ENCODE assay signal across 8 mouse cellular contexts in genomic region chr2:30063235-30063634, GRCm38 (mm10). TPM values are rescaled to one million over a fixed set of nuclear protein-coding genes. Genes with fewer than 3 reads are reported as not detected.
DNase-seq lines count a peak whose midpoint lies in the region; ATAC-seq and TF ChIP-seq lines count a peak whose summit lies in the region.

No protein-coding gene starts in this region.

- H3K27ac ChIP-seq in kidney, adult 2 months (ENCODE audit: insufficient read depth, low read depth, low read length), result peak overlapping the region; percentile 76
- H3K27ac ChIP-seq in heart, postnatal 0 days (ENCODE audit: low read depth), result peak overlapping the region; percentile 87
- peak overlapping the region; percentile 78 for H3K27ac ChIP-seq in midbrain, embryonic 13.5 days

- WGBS in kidney, adult 2 months, result 23% methylated on average over 8 of the region's 8 CpGs
- WGBS in heart, postnatal 0 days, result 8% methylated on average over 8 of the region's 8 CpGs
- 4% methylated on average over 8 of the region's 8 CpGs for WGBS in midbrain, embryonic 13.5 days

- peak overlapping the region; percentile 73 for H3K9ac ChIP-seq in heart, postnatal 0 days (replicated peaks; ENCODE audit: low read depth, low read length)
- peak overlapping the region; percentile 69 for H3K9ac ChIP-seq in midbrain, embryonic 13.5 days (replicated peaks)

- no peaks in the 10 kb centered on the region for H3K9me3 ChIP-seq in heart, postnatal 0 days (replicated peaks; ENCODE audit: control insufficient read depth, low read length)
- no peaks in the 10 kb centered on the region for H3K9me3 ChIP-seq in midbrain, embryonic 13.5 days

- H3K4me2 ChIP-seq in heart, postnatal 0 days (ENCODE audit: low read depth, low read length), result peak overlapping the region; percentile 98
- peak overlapping the region; percentile 72 for H3K4me2 ChIP-seq in midbrain, embryonic 13.5 days (replicated peaks)

- peaks cover 12% of the 10 kb centered on the region for H3K4me1 ChIP-seq in kidney, adult 2 months (ENCODE audit: control insufficient read depth, insufficient read depth, low read length)
- peaks cover 16% of the 10 kb centered on the region for H3K4me1 ChIP-seq in heart, postnatal 0 days (ENCODE audit: control insufficient read depth, insufficient read depth)
- peaks cover 43% of the 10 kb centered on the region for H3K4me1 ChIP-seq in midbrain, embryonic 13.5 days (replicated peaks)

- no peak for TF ChIP-seq POLR2A in kidney, adult 2 months (IDR thresholded peaks at IDR 0.05; ENCODE audit: low read depth, low read length)

- H3K27me3 ChIP-seq in kidney, adult 2 months (replicated peaks; ENCODE audit: control insufficient read depth, insufficient read depth, low read length), result no peaks in the 10 kb centered on the region
- H3K27me3 ChIP-seq in heart, postnatal 0 days (ENCODE audit: control insufficient read depth, insufficient read depth, low read length), result no peaks in the 10 kb centered on the region
- H3K27me3 ChIP-seq in midbrain, embryonic 13.5 days, result no peaks in the 10 kb centered on the region

- no peak for TF ChIP-seq EP300 in heart, postnatal 0 days (IDR thresholded peaks at IDR 0.05; ENCODE audit: low read depth)

- no peak for TF ChIP-seq CTCF in kidney, adult 2 months (conservative IDR thresholded peaks at IDR 0.05; ENCODE audit: insufficient read depth, insufficient read length, low read depth, low read length)
- TF ChIP-seq CTCF in heart, postnatal 0 days (IDR thresholded peaks at IDR 0.05; ENCODE audit: low read depth), result no peak

- no peak for ATAC-seq in heart, postnatal 0 days (ENCODE audit: insufficient read depth, low read depth)
- no peak for ATAC-seq in midbrain, embryonic 13.5 days

- intact Hi-C loops in gastrocnemius, postnatal 36 days (cut with DNase I), result no loop called here

- no peak for DNase-seq in kidney, adult 2 months
- no peak for DNase-seq in kidney, adult 11 months
- DNase-seq in R1 (ENCODE audit: low read depth, low spot score), result peak; percentile 73
- no peak for DNase-seq in heart, postnatal 0 days (ENCODE audit: low spot score)
- no peak for DNase-seq in T-cell, adult 2 months (ENCODE audit: low spot score)
- no peak for DNase-seq in gastrocnemius, postnatal 36 days
- no peak for DNase-seq in urinary bladder, adult 2 months (ENCODE audit: low spot score)

- H3K4me3 ChIP-seq in kidney, adult 2 months (ENCODE audit: insufficient read depth, low read depth, low read length), result peak overlapping the region; percentile 64
- peak overlapping the region; percentile 45 for H3K4me3 ChIP-seq in heart, postnatal 0 days (ENCODE audit: low read depth, low read length)
- peak overlapping the region; percentile 48 for H3K4me3 ChIP-seq in midbrain, embryonic 13.5 days (replicated peaks)

- no peaks in the 10 kb centered on the region for H3K36me3 ChIP-seq in kidney, adult 2 months (ENCODE audit: control insufficient read depth, insufficient read depth, low read length)
- H3K36me3 ChIP-seq in heart, postnatal 0 days (replicated peaks; ENCODE audit: control insufficient read depth, insufficient read depth, low read length), result no peaks in the 10 kb centered on the region
- no peaks in the 10 kb centered on the region for H3K36me3 ChIP-seq in midbrain, embryonic 13.5 days

RNA-seq across cellular contexts. Expression of gene Set, which starts 6.1 kb away (rescaled TPM):
- polyA plus RNA-seq in kidney, adult 2 months (2012; rRNA removed), result 30.4 and 37.4 TPM in 2 replicates
- total RNA-seq in heart, postnatal 0 days (2014; rRNA removed; ENCODE audit: low replicate concordance), result 103 and 123 TPM in 2 replicates
- 131 and 139 TPM in 2 replicates for polyA plus RNA-seq in heart, postnatal 0 days (2015; fragmentation: Nextera tagmentation; extraction: Ambion mirVana)
- polyA plus RNA-seq in midbrain, embryonic 13.5 days (2015; fragmentation: Nextera tagmentation; extraction: Ambion mirVana), result 448 and 482 TPM in 2 replicates
- total RNA-seq in gastrocnemius, postnatal 36 days (2021), result 10 to 100 TPM; 81.3 to 93.3 TPM
- polyA plus RNA-seq in urinary bladder, adult 2 months (2012; rRNA removed), result 114 and 146 TPM in 2 replicates

RNA-seq across cellular contexts. Expression of gene Pkn3, which starts 14.2 kb away (rescaled TPM):
- 4.7 and 4.8 TPM in 2 replicates for polyA plus RNA-seq in kidney, adult 2 months (2012; rRNA removed)
- 13.9 and 18.9 TPM in 2 replicates for total RNA-seq in heart, postnatal 0 days (2014; rRNA removed; ENCODE audit: low replicate concordance)
- 5.7 and 6.0 TPM in 2 replicates for polyA plus RNA-seq in heart, postnatal 0 days (2015; fragmentation: Nextera tagmentation; extraction: Ambion mirVana)
- polyA plus RNA-seq in midbrain, embryonic 13.5 days (2015; fragmentation: Nextera tagmentation; extraction: Ambion mirVana), result 2.8 and 3.8 TPM in 2 replicates
- total RNA-seq in gastrocnemius, postnatal 36 days (2021), result 1 to 10 TPM; 2.8 to 5.1 TPM
- polyA plus RNA-seq in urinary bladder, adult 2 months (2012; rRNA removed), result 18.6 and 22.3 TPM in 2 replicates

RNA-seq across cellular contexts. Expression of gene Wdr34, which starts 14.6 kb away (rescaled TPM):
- polyA plus RNA-seq in kidney, adult 2 months (2012; rRNA removed), result 32.0 and 37.8 TPM in 2 replicates
- 26.2 and 30.1 TPM in 2 replicates for total RNA-seq in heart, postnatal 0 days (2014; rRNA removed; ENCODE audit: low replicate concordance)
- 17.3 and 17.6 TPM in 2 replicates for polyA plus RNA-seq in heart, postnatal 0 days (2015; fragmentation: Nextera tagmentation; extraction: Ambion mirVana)
- polyA plus RNA-seq in midbrain, embryonic 13.5 days (2015; fragmentation: Nextera tagmentation; extraction: Ambion mirVana), result 59.6 and 62.3 TPM in 2 replicates
- total RNA-seq in gastrocnemius, postnatal 36 days (2021), result 1 to 10 TPM; 3.9 to 4.1 TPM
- polyA plus RNA-seq in urinary bladder, adult 2 months (2012; rRNA removed), result 17.6 and 18.0 TPM in 2 replicates

RNA-seq across cellular contexts. Expression of gene Zdhhc12, which starts 30.2 kb away (rescaled TPM):
- 49.0 and 69.1 TPM in 2 replicates for polyA plus RNA-seq in kidney, adult 2 months (2012; rRNA removed)
- total RNA-seq in heart, postnatal 0 days (2014; rRNA removed; ENCODE audit: low replicate concordance), result 15.5 and 27.4 TPM in 2 replicates
- polyA plus RNA-seq in heart, postnatal 0 days (2015; fragmentation: Nextera tagmentation; extraction: Ambion mirVana), result 19.9 and 21.1 TPM in 2 replicates
- 18.9 and 19.0 TPM in 2 replicates for polyA plus RNA-seq in midbrain, embryonic 13.5 days (2015; fragmentation: Nextera tagmentation; extraction: Ambion mirVana)
- 1 to 10 TPM; 2.6 to 3.0 TPM for total RNA-seq in gastrocnemius, postnatal 36 days (2021)
- 31.5 and 40.7 TPM in 2 replicates for polyA plus RNA-seq in urinary bladder, adult 2 months (2012; rRNA removed)
